Mouse (Mus musculus) hindbrain, embryonic 11.5 days (tissue): ENCODE results near the gene Tctn3. TPM values are rescaled to one million over a fixed set of nuclear protein-coding genes. Genes with fewer than 3 reads are reported as not detected.

Experiments
- ATAC-seq: fragments of 200-750 bp; cut with Nextera tagmentation; 2 replicates; pipeline ENCODE4 v1.8.0; 2017; ENCODE audit warnings: mild to moderate bottlenecking, moderate TSS enrichment, moderate library complexity; ENCODE audit not compliant: low FRiP score
- DNase-seq: peaks from one replicate; pipeline ENCODE4 v3.0.0-alpha.2; 2015; ENCODE audit warnings: low spot score
- H3K27ac ChIP-seq: fragments of 300-500 bp; sonication (generic); 2 replicates; pipeline ENCODE4 v1.5.1; 2014; ENCODE audit warnings: mild to moderate bottlenecking, low read depth, low read length
- H3K27me3 ChIP-seq: fragments of 300-500 bp; sonication (generic); 2 replicates; pipeline ENCODE4 v1.6.1; 2014; ENCODE audit warnings: mild to moderate bottlenecking, low read length, moderate library complexity, mixed read lengths; ENCODE audit not compliant: control insufficient read depth, insufficient read depth
- H3K36me3 ChIP-seq: fragments of 300-500 bp; sonication (generic); 2 replicates; pipeline ENCODE4 v1.6.1; 2014; ENCODE audit warnings: mild to moderate bottlenecking, low read length, moderate library complexity, mixed read lengths; ENCODE audit not compliant: control insufficient read depth, insufficient read depth
- H3K4me1 ChIP-seq: fragments of 300-500 bp; sonication (generic); replicated peaks from 2 replicates; pipeline ENCODE4 v1.6.1; 2014; ENCODE audit warnings: low read length, mixed read lengths; ENCODE audit not compliant: control insufficient read depth, insufficient read depth
- H3K4me2 ChIP-seq: fragments of 300-500 bp; sonication (generic); replicated peaks from 2 replicates; pipeline ENCODE4 v1.6.1; 2014; ENCODE audit warnings: mild to moderate bottlenecking, low read depth, low read length
- H3K4me3 ChIP-seq: fragments of 300-500 bp; sonication (generic); 2 replicates; pipeline ENCODE4 v1.5.1; 2014; ENCODE audit warnings: low read depth, low read length
- H3K9ac ChIP-seq: fragments of 300-500 bp; sonication (generic); 2 replicates; pipeline ENCODE4 v1.6.1; 2014; ENCODE audit warnings: low read depth, low read length
- H3K9me3 ChIP-seq: fragments of 300-500 bp; sonication (generic); 2 replicates; pipeline ENCODE4 v1.6.1; 2016; ENCODE audit warnings: low read length; ENCODE audit not compliant: control insufficient read depth
- WGBS: fragments of 180-500 bp; shearing (Covaris S2); extraction: QIAGEN DNeasy Blood & Tissue Kit; methylation state at CpG from one replicate; pipeline ENCODE4 v1.1.7; 2014; 5-methylcytosine and 5-hydroxymethylcytosine counted together
- polyA plus RNA-seq: library from polyadenylated mRNA; unstranded; fragments of >200 nt; fragmentation: Nextera tagmentation; extraction: Ambion mirVana; gene quantifications from 2 replicates; pipeline ENCODE4 v1.2.1, GENCODE M21; 2014

Tctn3 gene
- polyA plus RNA-seq, 1 experiment from 2014 or later: 13.2 TPM

GRCm38 (mm10) chr19:40647319-40648158 is 35.5 kb upstream of the Tctn3 start:
- Histone ChIP-seq H3K36me3 (no peaks in the 10 kb centered on the region), H3K9ac (no peak overlapping the region), H3K4me2 (no peak overlapping the region), H3K4me1 (no peaks in the 10 kb centered on the region), H3K27me3 (no peaks in the 10 kb centered on the region), H3K27ac (no peak overlapping the region), H3K9me3 (no peaks in the 10 kb centered on the region), H3K4me3 (no peak overlapping the region)
- DNase-seq (no peak), ATAC-seq (no peak)
- 64% methylated on average over 9 of the region's 9 CpGs for WGBS

GRCm38 (mm10) chr19:40646379-40646778 is 34.3 kb upstream of the Tctn3 start:
- DNase-seq (no peak), ATAC-seq (no peak)
- WGBS: 69% methylated on average over 6 of the region's 6 CpGs
- H3K4me1 ChIP-seq: no peaks in the 10 kb centered on the region
- no peaks in the 10 kb centered on the region for H3K27me3 ChIP-seq
- no peak overlapping the region for H3K4me3 ChIP-seq
- no peak overlapping the region for H3K27ac ChIP-seq
- no peak overlapping the region for H3K4me2 ChIP-seq
- no peaks in the 10 kb centered on the region for H3K36me3 ChIP-seq
- no peak overlapping the region for H3K9ac ChIP-seq
- no peaks in the 10 kb centered on the region for H3K9me3 ChIP-seq

DNA sequence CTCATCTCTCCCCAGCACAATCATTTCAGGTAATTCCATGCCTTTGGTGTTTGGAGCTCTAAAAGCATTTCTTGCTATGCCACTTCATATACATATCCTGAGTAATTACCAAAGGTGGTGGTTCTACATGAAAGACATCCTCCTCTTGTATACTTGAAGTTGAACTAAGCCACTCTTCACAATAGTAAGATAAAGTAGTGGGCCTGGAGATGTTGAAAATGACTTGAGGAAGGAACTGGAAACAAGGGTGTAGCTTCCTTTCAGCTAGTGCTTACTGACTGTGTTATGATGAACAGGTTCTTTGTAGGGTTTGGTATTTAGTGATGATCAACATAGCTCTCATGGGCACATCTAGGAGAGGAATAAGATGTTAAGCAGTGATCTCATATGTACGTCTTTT is 31.8 kb upstream of the Tctn3 start:
- no peak overlapping the region for H3K4me2 ChIP-seq
- no peak overlapping the region for H3K27ac ChIP-seq
- 93% methylated on average over 1 of the region's 1 CpGs for WGBS
- no peaks in the 10 kb centered on the region for H3K4me1 ChIP-seq
- no peak overlapping the region for H3K4me3 ChIP-seq
- no peaks in the 10 kb centered on the region for H3K36me3 ChIP-seq
- ATAC-seq (no peak), DNase-seq (no peak)
- H3K27me3 ChIP-seq: no peaks in the 10 kb centered on the region
- no peaks in the 10 kb centered on the region for H3K9me3 ChIP-seq
- H3K9ac ChIP-seq: no peak overlapping the region

DNA sequence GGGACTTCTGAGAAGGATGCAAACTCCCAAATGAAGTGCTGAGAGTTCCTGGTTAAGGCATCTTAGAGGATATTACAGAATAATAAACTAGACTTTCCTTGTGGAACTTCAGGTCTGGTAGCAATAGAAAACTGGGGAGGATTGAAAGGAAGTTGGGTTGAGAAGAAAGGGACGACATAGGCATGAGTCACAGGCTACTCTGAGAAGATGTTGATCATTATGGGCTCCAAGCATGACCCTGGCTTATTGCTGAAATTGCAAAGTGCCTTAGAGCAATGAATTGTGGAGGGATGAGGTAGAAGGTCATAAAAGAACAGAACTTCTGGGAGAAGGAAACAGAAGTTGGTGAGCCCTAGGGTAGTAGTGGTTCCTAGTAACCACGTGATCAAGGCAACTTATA is 28.8 kb upstream of the Tctn3 start:
- DNase-seq: no peak
- H3K9me3 ChIP-seq: no peaks in the 10 kb centered on the region
- no peaks in the 10 kb centered on the region for H3K4me1 ChIP-seq
- H3K4me2 ChIP-seq: no peak overlapping the region
- no peak overlapping the region for H3K27ac ChIP-seq
- ATAC-seq: no peak
- no peak overlapping the region for H3K4me3 ChIP-seq
- WGBS: 92% methylated on average over 2 of the region's 2 CpGs
- H3K36me3 ChIP-seq: no peaks in the 10 kb centered on the region
- H3K9ac ChIP-seq: no peak overlapping the region
- no peaks in the 10 kb centered on the region for H3K27me3 ChIP-seq

DNA sequence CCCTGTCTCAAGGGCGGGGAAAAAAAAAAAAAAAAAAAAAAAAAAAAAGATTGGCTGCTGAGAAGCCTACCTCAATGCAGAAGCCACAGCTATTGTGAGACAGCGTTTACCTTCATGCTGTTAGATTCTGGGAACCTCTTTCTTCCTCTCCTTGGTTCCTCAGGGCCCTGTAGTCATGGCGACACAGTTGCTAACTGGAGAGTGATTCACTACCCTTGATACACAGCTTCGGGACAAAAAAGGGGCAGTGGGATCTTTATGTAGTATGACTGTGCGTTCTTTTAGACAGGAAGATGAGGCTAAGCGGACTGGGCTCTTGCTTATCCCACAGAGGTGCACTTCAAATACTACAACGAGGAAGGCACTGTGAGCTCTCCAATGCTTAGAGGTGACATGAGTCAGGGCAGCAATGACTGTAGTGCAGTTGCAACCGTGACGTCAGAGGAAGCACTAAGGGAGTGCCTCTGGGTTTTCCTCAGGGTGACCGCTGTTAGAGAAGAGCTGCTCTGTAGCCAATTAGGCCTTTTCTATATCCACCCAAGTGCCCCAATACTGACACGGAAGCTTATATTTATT is 27.8 kb upstream of the Tctn3 start:
- Histone ChIP-seq H3K27ac (no peak overlapping the region), H3K9ac (no peak overlapping the region), H3K4me2 (no peak overlapping the region), H3K36me3 (no peaks in the 10 kb centered on the region), H3K27me3 (no peaks in the 10 kb centered on the region), H3K4me3 (no peak overlapping the region), H3K9me3 (no peaks in the 10 kb centered on the region), H3K4me1 (no peaks in the 10 kb centered on the region)
- 83% methylated on average over 11 of the region's 11 CpGs for WGBS
- DNase-seq (no peak), ATAC-seq (no peak)

DNA sequence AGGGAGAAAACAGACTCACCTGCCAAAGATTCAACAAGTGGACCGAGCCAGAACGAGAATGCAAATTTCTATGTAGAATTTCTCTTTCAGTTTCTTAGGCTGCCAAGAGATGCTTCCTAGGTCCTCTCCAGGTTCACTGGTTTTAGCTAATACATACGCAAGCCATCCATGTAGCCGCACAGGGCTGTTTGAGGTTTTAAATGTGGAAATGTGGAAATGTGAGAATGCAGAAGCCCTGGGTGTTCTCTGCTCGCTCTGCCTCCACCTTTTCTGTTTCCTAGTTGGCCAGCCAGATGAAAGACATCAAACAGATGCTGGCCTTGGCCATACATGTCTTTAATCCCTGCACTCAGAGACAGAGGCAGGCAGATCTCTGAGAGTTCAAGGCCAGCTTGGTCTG is 26.5 kb upstream of the Tctn3 start:
- 93% methylated on average over 5 of the region's 5 CpGs for WGBS
- no peak for ATAC-seq
- no peak overlapping the region for H3K9ac ChIP-seq

DNA sequence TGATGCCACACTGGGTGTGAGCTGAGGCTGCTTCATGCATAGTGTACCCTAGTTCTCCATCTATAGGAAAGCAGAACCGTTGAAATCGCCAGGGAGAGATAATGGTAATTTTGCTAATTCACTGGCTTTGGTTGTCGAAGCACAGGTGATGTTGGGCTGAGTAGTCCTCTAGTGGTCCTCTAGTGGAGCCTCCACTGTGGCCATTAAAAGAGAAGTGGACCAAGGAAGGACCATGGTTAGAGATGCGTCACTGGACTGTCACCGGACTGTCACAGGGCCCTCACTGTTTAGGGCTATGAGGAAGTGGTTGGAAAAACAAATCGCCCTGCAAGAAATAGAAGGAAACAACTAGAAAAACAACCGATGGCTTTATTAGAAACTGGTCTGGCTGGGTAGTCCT is 25.6 kb upstream of the Tctn3 start:
- no peak overlapping the region for H3K27ac ChIP-seq
- no peaks in the 10 kb centered on the region for H3K36me3 ChIP-seq
- H3K27me3 ChIP-seq: no peaks in the 10 kb centered on the region
- no peak for DNase-seq
- H3K9me3 ChIP-seq: no peaks in the 10 kb centered on the region
- no peak overlapping the region for H3K4me2 ChIP-seq
- H3K4me3 ChIP-seq: no peak overlapping the region
- 86% methylated on average over 7 of the region's 7 CpGs for WGBS
- no peak for ATAC-seq
- no peaks in the 10 kb centered on the region for H3K4me1 ChIP-seq
- H3K9ac ChIP-seq: no peak overlapping the region

More for the DNA sequence above, 26.5 kb upstream of the Tctn3 start:
- H3K27ac ChIP-seq: no peak overlapping the region
- no peaks in the 10 kb centered on the region for H3K4me1 ChIP-seq
- DNase-seq: no peak
- H3K4me2 ChIP-seq: no peak overlapping the region
- no peaks in the 10 kb centered on the region for H3K36me3 ChIP-seq
- H3K9me3 ChIP-seq: no peaks in the 10 kb centered on the region
- H3K27me3 ChIP-seq: no peaks in the 10 kb centered on the region
- H3K4me3 ChIP-seq: no peak overlapping the region

- no peak overlapping the region for H3K4me3 ChIP-seq
- H3K27me3 ChIP-seq: no peaks in the 10 kb centered on the region
- no peak for DNase-seq
- H3K4me1 ChIP-seq: no peaks in the 10 kb centered on the region
- WGBS: 75% methylated on average over 4 of the region's 4 CpGs
- ATAC-seq: no peak
- no peaks in the 10 kb centered on the region for H3K36me3 ChIP-seq
- H3K9ac ChIP-seq: no peak overlapping the region
- H3K9me3 ChIP-seq: no peaks in the 10 kb centered on the region
- H3K27ac ChIP-seq: no peak overlapping the region
- H3K4me2 ChIP-seq: no peak overlapping the region
Observed at GRCm38 (mm10) chr19:40637091-40637490, 25.1 kb upstream of the Tctn3 start.

GRCm38 (mm10) chr19:40633144-40633543 is 21.1 kb upstream of the Tctn3 start:
- no peaks in the 10 kb centered on the region for H3K36me3 ChIP-seq
- H3K4me2 ChIP-seq: no peak overlapping the region
- no peak overlapping the region for H3K9ac ChIP-seq
- no peaks in the 10 kb centered on the region for H3K9me3 ChIP-seq
- 66% methylated on average over 1 of the region's 1 CpGs for WGBS
- H3K27me3 ChIP-seq: no peaks in the 10 kb centered on the region
- no peaks in the 10 kb centered on the region for H3K4me1 ChIP-seq
- H3K27ac ChIP-seq: no peak overlapping the region
- no peak for ATAC-seq
- no peak for DNase-seq
- H3K4me3 ChIP-seq: no peak overlapping the region
